Mouse (Mus musculus) cerebellum, postnatal 10 days (tissue): ENCODE data around the gene Krtap4-16.
A peak's percentile ranks its signal among the peaks of the same experiment; 100 is the strongest.
"Not testable (repeated sequence)": the region's sequence is repeated elsewhere in the genome, so short reads cannot be mapped to it uniquely, and the experiment has no call there.

Experiments
- DNase-seq, 2 experiments: peaks; one replicate each; pipeline ENCODE4 v3.0.0; 2021; ENCODE audit warnings: mixed read lengths in 2 of 2

Krtap4-16 gene

DNA sequence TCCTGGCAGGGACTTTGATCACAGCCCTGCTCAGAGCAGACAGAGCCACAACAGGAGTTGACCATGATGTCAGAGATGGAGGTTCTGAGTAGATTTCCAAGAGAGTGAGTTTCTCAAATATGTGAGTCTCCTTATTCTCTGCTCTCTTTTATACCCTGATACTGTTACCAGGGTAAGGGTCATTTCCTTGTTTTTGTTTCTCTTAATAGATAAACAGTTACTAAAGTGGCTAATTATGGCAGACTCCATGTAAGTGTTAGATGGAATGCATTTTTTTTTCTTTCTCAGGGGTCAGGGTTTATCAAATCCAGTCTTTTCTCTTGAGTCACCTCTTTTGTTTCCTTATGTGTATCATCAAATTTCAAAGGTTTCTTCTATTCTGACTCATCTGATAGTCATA is at the start of gene Krtap4-16:
Gene Krtap4-16, minus strand, starts transcription at position 101 of the 400 bp plus-strand sequence.
- DNase-seq: no peak

DNA sequence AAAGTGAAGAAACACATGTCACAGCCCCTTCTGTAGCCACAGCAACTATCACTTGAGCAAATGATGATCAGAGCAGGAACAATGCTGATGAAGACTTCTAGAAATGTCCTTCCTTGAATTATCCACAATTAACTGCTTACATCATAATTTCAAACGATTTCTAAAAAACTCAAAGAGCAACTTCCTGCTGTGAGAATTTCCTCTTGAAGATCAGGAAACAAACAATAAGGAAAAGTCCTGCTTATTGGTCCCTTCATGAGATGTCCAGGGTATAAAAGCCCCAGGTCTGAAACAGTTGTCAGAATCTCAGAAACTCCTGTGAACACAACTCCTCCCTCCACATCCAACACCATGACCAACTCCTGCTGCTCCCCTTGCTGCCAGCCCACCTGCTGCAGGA is 27.5 kb upstream of the Krtap4-16 start, which contains the start of gene Gm11567:
Gene Gm11567, plus strand, starts transcription at position 301 of the 400 bp plus-strand sequence.
- DNase-seq: not testable (repeated sequence)

GRCm38 (mm10) chr11:99873089-99873488 is 21.7 kb upstream of the Krtap4-16 start, which contains the start of gene Krtap9-1:
TSS of gene Krtap9-1 (plus strand) at chr11:99873389.
- not testable (repeated sequence) for DNase-seq

DNA sequence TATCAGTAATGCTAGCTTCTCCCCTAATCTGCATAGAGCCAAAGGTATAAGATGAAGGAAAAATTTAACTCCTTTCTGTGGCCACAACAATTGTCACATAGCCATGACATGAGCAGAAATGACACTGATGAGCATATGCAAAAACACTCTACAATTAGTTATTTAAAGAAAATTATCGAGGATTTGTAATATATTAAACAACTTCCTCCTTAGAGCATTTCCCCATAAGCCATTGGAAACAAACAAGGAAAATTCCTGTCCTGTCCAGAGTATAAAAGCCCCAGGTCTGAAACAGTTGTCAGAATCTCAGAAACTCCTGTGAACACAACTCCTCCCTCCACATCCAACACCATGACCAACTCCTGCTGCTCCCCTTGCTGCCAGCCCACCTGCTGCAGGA is 12.8 kb upstream of the Krtap4-16 start, which contains the start of gene Gm11559:
Gene Gm11559, plus strand, starts transcription at position 301 of the 400 bp plus-strand sequence.
- not testable (repeated sequence) for DNase-seq

- DNase-seq: no peak
Observed at GRCm38 (mm10) chr11:99858761-99859160, 7.4 kb upstream of the Krtap4-16 start.

DNA sequence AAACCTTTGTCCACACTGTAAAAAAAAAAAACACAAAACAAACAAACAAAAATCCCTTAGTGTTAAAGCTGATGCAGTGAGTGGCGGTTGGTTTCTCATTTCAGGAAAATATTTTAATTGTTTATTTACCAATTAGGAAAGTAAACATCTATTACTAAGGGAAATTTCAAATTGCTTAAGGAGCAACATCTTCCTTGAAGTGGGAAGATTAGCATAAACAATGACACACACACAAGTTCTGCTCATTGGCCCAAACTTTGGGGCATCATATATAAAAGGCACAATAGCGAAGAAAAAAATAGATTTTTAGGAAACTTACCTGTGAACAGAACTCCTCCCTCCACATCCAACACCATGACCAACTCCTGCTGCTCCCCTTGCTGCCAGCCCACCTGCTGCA is 6.2 kb upstream of the Krtap4-16 start, which contains the start of gene Gm11568:
Gene Gm11568, plus strand, starts transcription at position 301 of the 400 bp plus-strand sequence.
- no peak for DNase-seq

- DNase-seq: peak; percentile 14 to 31
Observed at GRCm38 (mm10) chr11:99854121-99854520, 2.7 kb upstream of the Krtap4-16 start.

DNA sequence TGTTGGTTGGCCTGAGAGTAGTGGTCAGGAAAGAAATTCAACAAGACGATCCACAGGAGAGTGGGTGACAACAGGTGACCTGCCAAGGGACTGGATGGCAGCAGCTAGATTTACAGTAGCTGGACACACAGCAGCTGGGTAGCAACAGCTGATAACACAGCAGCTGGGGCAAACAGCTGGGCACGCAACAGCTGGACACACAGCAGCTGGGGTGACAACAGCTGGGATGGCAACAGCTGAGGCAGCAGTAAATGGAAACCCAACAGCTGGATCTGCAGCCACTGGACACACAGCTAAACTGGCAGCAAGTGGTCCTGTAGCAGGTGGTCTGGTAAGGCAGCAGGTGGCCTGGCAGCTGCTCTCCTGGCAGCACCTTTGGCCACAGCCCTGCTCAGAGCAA is 4.7 kb downstream of the Krtap4-16 start:
- peak; percentile 8 to 11 for DNase-seq

DNA sequence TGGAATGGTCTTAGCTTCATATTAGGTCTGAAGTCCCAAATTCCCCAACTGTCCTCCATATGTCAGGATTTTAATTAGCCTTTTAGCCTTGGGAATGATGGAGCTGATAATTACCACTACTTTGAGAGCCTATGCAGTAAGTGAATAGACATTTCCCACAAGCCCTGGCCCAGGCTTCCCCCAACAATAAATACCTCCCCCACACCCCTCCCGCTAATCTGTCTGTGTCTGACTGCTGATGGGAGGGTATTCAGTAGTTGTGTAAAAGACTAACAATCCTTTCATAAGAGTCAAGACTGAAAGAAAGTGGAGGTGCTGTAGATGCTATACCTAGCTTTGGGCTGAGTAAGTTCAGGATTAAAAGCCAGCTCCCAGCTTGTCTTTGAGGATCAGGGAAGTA is 9.2 kb downstream of the Krtap4-16 start:
- DNase-seq: peak in 1 of 2 experiments; percentile 3

DNA sequence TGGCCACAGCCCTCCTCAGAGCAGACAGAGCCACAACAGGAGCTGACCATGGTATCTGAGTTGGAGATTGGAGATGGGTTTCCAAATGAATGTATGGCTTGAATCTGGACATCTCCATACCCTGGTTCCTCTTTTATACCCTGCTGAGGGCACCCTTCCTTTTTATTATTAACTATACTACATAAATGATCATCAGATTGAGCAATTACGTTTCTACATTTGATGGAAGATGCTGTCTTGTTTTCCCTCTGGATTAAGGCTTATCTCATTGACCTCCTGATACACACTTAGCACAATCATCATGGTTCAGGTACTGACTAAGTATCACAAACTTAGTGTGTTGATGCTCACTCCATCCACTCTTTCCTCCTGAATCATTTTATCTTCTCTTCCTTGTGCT is 13.4 kb downstream of the Krtap4-16 start, which contains the start of gene 2300003K06Rik:
Gene 2300003K06Rik, minus strand, starts transcription at position 101 of the 400 bp plus-strand sequence.
- DNase-seq: no peak

GRCm38 (mm10) chr11:99815566-99815965 is 35.8 kb downstream of the Krtap4-16 start, which contains the start of gene Gm11564:
TSS of gene Gm11564 (minus strand) at chr11:99815666.
- DNase-seq: not testable (repeated sequence)

DNA sequence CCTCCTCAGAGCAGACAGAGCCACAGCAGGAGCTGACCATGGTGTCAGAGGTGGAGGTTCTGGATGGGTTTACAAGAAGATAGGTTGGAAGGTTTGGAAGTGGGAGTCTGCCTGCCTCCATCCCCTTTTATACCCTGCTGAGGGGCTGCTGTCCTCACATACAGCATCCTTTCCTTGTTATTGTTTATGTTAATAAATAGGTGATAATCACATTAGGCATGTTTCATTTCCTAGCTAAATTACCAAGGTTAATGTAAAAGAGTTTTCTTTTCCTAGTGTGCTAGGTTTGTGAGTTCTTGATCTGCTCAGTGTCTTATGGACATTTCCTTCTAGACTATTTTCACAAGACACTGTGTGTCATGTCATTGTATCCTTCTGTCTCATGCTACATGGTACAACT is 41.6 kb downstream of the Krtap4-16 start, which contains the start of gene Krtap4-13:
Gene Krtap4-13, minus strand, starts transcription at position 101 of the 400 bp plus-strand sequence.
- DNase-seq: not testable (repeated sequence)

DNA sequence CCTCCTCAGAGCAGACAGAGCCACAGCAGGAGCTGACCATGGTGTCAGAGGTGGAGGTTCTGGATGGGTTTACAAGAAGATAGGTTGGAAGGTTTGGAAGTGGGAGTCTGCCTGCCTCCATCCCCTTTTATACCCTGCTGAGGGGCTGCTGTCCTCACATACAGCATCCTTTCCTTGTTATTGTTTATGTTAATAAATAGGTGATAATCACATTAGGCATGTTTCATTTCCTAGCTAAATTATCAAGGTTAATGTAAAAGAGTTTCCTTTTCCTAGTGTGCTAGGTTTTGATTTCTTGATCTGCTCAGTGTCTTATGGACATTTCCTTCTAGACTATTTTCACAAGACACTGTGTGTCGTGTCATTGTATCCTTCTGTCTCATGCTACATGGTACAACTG is 47.1 kb downstream of the Krtap4-16 start, which contains the start of gene Gm11554:
Gene Gm11554, minus strand, starts transcription at position 101 of the 400 bp plus-strand sequence.
- DNase-seq: not testable (repeated sequence)
